Mouse (Mus musculus) stomach, postnatal 0 days (tissue): ENCODE measurements around the gene Tenm4.

Source experiments
- CTCF ChIP-seq: IDR thresholded peaks from 2 replicates; pipeline ENCODE4 v1.5.1; 2016; ENCODE audit warnings: antibody characterized with exemption, low read depth, mild to moderate bottlenecking, moderate library complexity
- EP300 ChIP-seq: optimal IDR thresholded peaks from 2 replicates; pipeline ENCODE3; 2016; ENCODE audit warnings: antibody characterized with exemption

GRCm38 (mm10) chr7:96295959-96296358 is 124.9 kb downstream of the Tenm4 start:
- no peak for TF ChIP-seq CTCF
- no peak for TF ChIP-seq EP300
